Mouse (Mus musculus): ENCODE measurements around the gene Usp9x.

Gene Usp9x

GRCm38 (mm10) chrX:13072461-13072982 is 1.2 kb downstream of the Usp9x start:
- DNase-seq (ENCODE audit: low read depth, low spot score) = peak; percentile 78

DNA sequence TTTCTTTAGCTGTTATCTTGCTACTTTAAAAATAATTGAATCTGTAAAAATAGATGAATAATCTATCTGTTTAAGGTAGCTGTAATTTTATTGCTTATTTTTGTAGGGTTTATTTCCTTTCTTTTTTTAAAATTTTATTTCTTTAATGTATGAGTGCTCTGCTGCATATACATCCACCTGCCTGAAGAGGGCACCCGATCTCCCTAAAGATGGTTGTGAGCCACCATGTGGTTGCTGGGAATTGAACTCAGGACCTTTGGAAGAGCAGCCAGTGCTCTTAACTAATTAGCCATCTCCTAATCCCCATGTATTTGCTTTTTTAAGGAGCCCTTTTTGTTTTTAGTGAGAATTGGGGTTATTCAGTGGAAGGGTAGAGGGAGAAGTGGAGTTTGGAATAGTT is 14.3 kb downstream of the Usp9x start:
- peak; percentile 26 for DNase-seq (ENCODE audit: low read depth, low spot score)

DNA sequence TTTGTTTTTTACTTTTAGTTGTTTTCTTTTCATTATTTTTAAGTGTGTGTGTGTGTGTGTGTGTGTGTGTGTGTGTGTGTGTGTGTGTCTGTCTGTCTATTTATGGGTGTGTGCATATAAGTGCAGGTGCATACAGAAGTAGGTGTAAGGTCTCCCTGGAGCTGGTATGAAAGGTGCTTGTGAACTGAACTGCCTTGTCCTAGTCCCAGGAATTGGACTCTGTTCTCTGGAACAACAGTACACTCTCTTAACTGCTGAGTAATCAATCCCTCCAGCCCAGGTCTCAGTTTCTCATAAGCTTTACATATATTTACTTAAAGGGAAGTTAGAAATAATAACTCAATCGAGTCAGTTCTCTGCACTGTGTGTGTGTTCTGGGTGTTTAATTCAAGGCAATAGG is 25.7 kb downstream of the Usp9x start:
- no peak for DNase-seq (ENCODE audit: low read depth, low spot score)

GRCm38 (mm10) chrX:13206514-13206913 is 135.2 kb downstream of the Usp9x start:
- DNase-seq (ENCODE audit: low read depth, low spot score) = no peak

- DNase-seq (ENCODE audit: low read depth, low spot score) = peak; percentile 94
Measured at GRCm38 (mm10) chrX:13207512-13208341, 136.4 kb downstream of the Usp9x start.

GRCm38 (mm10) chrX:13208404-13208803 is 137.1 kb downstream of the Usp9x start:
- DNase-seq (ENCODE audit: low read depth, low spot score) = no peak

- peak; percentile 57 for DNase-seq (ENCODE audit: low read depth, low spot score)
Measured at GRCm38 (mm10) chrX:13214275-13214674, 143.0 kb downstream of the Usp9x start.
